Mouse (Mus musculus): Measurements from ENCODE around the gene Tmem209.

DNA sequence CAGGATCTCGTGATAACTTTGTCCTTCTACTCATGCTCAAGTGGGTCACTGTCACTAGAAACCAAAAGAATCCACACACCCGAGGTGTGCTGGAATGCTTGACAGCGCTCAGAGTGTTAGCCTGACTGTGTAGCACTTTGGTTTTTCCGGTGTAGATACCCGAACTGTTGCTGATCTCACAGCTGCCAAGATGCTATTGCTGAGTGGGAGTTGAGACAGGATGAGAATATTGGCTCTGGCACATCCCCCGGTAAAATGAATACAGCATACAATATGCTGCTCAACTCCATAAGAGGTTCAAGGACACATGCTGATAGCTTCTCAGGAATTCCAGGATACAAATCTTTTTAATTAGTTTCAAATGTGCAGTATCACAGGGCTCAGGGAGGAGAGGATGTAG is 19.2 kb upstream of the Tmem209 start:
- no peak for TF ChIP-seq CTCF (IDR thresholded peaks at IDR 0.05; ENCODE audit: low read depth, low read length)
- no peak for TF ChIP-seq POLR2A (IDR thresholded peaks at IDR 0.05; ENCODE audit: borderline replicate concordance, low read depth, low read length)
